Mouse (Mus musculus): ENCODE data around the gene Gm8653.
"Not testable (repeated sequence)": the region's sequence is repeated elsewhere in the genome, so short reads cannot be mapped to it uniquely, and the experiment has no call there.

Gene Gm8653

DNA sequence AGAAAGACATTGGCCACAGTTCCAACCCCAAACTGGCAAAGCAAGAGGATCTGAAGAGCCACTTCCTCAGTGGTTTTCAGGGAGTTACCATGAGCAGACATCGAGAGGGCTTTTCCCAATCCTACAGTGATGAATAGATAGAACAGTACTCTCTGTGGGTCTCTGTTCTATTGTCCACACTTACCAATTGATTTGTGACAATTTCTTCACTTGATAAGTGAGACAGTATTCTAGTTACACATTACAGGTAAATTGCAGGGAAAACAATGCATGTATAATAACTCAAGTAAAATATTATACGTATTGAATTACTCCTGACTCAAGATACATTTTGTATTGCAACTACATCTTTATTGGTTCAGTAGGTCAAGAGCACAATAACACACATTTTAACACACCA is at the start of gene Gm8653:
Gm8653 (minus strand) TSS at position 101 of the 400 bp plus-strand sequence.
- DNase-seq (ENCODE audit: low spot score in 2 of 2): not testable (repeated sequence)

DNA sequence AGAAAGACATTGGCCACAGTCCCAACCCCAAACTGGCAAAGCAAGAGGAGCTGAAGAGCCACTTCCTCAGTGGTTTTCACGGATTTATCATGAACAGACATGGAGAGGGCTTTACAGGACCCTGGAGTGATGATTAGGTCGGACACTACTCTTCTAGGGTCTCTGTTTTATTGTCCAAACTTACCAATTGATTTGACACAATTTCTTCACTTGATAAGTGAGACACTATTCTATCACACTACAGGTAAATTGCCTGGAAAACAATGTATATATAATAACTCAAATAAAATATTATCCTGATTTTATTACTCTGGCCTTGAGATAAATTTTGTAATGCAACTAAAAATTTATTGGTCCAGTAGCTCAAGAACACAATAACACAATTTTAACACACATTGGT is 28.3 kb upstream of the Gm8653 start, which contains the start of gene Gm8453:
Gm8453 (minus strand) TSS at position 101 of the 400 bp plus-strand sequence.
- DNase-seq (ENCODE audit: low spot score in 2 of 2): not testable (repeated sequence)

DNA sequence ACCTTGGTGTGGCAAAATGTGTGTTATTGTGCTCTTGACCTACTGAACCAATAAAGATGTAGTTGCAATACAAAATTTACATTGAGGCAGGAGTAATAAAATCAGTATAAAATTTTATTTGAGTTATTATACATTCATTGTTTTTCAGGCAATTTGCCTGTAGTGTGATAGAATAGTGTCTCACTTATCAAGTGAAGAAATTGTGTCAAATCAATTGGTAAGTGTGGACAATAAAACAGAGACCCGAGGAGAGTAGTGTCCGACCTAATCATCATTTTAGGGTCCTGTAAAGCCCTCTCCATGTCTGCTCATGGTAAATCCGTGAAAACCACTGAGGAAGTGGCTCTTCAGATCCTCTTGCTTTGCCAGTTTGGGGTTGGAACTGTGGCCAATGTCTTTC is 12.0 kb downstream of the Gm8653 start, which contains the start of gene Vmn1r143:
Vmn1r143 (plus strand) TSS at position 301 of the 400 bp plus-strand sequence.
- DNase-seq (ENCODE audit: low spot score in 2 of 2): not testable (repeated sequence)

DNA sequence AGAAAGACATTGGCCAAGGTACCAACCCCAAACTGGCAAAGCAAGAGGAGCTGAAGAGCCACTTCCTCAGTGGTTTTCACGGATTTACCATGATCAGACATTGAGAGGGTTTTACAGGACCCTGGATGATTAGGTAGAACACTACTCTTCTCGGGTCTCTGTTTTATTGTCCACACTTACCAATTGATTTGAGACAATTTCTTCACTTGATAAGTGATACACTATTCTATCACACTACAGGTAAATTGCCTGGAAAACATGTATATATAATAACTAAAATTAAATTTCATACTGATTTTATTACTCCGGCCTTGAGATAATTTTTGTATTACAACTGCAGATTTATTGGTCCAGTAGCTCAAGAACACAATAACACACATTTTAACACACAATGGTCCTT is 37.1 kb downstream of the Gm8653 start, which contains the start of gene Vmn1r142:
Vmn1r142 (minus strand) TSS at position 101 of the 400 bp plus-strand sequence.
- DNase-seq (ENCODE audit: low spot score in 2 of 2): not testable (repeated sequence)

All from spleen, postnatal 14 days (tissue).